Mouse (Mus musculus) spleen, postnatal 10 days (tissue): ENCODE results near the gene Mmaa.

Experiments used
- DNase-seq, 2 experiments: peaks; one replicate each; pipeline ENCODE4 v3.0.0; 2021 to 2022; ENCODE audit warnings: low spot score in 2 of 2

Mmaa gene

GRCm38 (mm10) chr8:79222752-79223141 lies 72.0 kb downstream of the Mmaa start:
- no peak for DNase-seq

GRCm38 (mm10) chr8:79222106-79222751 lies 72.5 kb downstream of the Mmaa start:
- no peak for DNase-seq
